Mouse (Mus musculus) gastrocnemius, postnatal 10 days (tissue): ENCODE results near the gene Lrch3. TPM values are rescaled to one million over a fixed set of nuclear protein-coding genes. Genes with fewer than 3 reads are reported as not detected.
"Not testable (repeated sequence)": the region's sequence is repeated elsewhere in the genome, so short reads cannot be mapped to it uniquely, and the experiment has no call there.

Experiments used
- DNase-seq: peaks from one replicate; pipeline ENCODE4 v3.0.0; 2021; ENCODE audit warnings: mixed read lengths
- long read RNA-seq, 2 experiments: library from polyadenylated mRNA; stranded (forward); transcript quantifications; one replicate each; pipeline ENCODE4 v2.0.0; 2021
- total RNA-seq, 2 experiments: library from RNA; stranded (reverse); gene quantifications; 2 replicates each; pipeline ENCODE4 v1.2.3; 2021

Lrch3 gene
- 10 to 100 TPM; 21.3 to 26.4 TPM for total RNA-seq
- long read RNA-seq, experiment 1, full-length matches to known transcripts: 19 of 28 reads
- long read RNA-seq, experiment 1, partial matches to known transcripts: 4 of 28 reads
- long read RNA-seq, experiment 1, other reads (novel, unspliced or antisense): 5 of 28 reads
- long read RNA-seq, experiment 2, full-length matches to known transcripts: 13 of 21 reads
- long read RNA-seq, experiment 2, partial matches to known transcripts: 2 of 21 reads
- long read RNA-seq, experiment 2, other reads (novel, unspliced or antisense): 6 of 21 reads

DNA sequence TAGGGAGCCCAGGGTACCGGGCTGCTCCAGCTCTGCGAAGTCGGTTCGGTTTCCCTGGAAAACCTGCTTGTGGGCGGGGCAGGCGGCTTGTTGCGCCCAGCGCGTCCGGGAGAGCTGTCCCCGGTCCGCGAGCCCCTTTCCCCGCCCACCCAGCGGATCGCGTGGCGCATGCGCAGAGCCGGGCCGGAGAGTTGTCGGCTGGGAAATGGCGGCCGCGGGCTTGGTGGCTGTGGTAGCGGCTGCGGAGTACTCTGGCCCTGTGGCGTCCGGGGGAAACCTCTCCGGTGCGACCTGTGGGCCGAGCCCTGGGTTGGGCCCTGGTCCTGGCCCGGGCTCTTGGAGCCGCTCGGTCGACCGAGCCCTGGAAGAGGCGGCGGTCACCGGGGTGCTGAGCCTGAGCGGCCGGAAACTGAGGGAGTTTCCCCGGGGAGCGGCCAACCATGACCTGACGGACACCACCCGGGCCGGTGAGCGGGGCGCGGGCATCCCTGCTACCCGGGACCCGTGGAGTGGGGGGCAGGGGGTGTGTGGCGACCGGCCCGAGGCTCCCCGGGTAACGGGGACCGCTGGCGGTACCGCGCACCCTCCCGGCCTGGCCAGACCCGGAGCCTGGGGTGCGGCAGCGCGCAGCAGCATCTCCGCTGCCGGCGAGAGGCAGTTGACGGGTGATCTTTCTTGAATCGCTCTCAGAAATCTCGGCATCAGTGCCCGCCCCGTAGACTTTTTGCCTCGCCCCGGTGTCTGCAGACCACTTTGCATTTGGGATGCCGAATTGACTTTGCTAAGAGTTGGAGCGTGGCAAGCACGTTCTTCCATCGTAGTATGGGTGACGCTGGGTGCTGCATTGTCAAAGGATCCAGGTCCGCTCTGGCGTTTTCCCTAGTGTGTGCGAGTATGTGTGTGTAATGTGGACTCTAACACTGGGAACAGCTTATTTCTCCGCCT is at the start of gene Lrch3:
Lrch3 (plus strand) TSS at position 164 of the 945 bp plus-strand sequence.
- DNase-seq: peak; percentile 98

DNA sequence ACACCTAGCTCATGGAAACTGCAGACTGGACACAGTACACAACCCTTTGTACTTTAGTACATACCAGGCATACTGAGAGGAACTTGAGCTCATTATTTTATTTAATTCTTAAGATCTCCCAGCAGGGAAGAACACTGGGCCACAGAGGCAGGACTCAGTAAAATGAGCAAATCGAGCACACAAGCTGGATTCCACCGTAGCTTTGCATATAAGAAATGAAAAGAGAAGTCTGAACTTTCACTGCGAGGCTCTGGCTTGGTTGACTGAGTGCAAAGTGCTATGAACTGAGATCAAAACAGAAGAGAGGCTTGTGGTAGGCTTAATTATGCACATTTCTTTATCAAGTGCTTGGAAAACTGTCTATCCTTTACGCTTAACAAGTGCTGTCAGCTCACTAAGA is 48.5 kb upstream of the Lrch3 start:
- DNase-seq: no peak

DNA sequence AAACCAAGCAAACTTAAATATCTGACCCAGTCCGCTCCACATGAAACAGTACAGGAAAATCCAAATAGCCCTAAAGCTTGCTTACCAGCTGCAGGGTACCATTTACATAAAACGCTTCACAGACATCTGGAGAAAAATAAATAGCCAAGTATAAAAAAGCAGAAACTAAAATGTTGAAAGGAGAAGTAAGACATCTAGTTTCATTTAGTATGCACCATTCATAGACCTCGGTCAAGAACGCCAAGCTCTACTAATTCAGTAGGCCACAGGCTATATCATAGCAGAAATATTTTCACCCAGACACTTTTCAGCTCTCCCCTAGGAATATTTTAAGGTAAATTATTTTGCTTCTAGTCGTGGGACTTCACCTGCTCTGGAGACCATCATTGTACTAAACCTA is 47.2 kb upstream of the Lrch3 start:
- DNase-seq: no peak

DNA sequence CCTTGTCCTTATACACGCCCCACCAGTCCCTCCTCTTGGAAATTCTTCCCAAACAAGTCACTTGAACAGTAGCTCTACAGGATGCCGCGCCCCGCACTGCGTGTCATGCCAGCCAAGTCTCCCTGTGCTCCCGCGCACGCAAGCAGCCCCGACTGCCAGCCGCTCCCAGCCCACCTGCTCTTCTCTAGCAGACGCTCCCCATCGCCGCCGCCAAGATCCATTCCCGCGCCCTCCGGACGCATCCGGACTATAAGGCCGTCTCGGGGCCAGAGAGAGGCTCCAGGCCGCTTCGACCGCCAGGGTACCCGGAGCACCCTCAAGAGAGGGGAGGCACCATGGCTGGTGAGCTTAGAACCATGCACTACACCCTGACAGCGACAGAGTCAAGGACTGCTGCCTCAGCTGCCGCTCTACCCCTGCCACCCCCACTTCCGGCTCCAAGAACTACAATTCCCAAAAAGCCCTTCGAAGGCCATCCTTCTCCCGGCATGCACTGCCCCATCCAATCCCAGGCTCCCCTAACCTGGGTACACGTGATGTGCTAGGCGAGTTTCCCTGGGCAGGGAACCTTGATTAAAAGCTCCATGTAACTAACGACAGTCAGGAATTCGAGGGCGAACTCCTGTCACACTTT is 45.9 kb upstream of the Lrch3 start:
- DNase-seq: peak; percentile 74

DNA sequence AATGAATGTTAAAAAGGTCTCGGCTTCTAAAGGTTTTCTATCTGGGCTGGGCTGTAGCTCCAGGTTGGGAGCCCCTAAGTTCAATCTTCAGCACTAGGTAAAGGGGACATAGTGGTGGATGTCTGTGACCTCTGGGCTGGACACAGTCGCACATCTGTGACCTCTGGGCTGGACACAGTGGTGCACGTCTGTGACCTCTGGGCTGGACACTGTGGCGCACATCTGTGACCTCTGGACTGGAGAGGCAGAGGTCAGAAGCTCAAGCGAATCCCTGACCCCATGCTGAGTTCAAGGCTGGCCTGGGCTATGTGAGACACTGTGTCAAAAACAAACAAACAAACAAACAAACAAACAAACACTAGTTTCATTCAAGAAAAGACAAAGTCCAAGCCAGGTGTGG is 43.7 kb upstream of the Lrch3 start:
- no peak for DNase-seq

DNA sequence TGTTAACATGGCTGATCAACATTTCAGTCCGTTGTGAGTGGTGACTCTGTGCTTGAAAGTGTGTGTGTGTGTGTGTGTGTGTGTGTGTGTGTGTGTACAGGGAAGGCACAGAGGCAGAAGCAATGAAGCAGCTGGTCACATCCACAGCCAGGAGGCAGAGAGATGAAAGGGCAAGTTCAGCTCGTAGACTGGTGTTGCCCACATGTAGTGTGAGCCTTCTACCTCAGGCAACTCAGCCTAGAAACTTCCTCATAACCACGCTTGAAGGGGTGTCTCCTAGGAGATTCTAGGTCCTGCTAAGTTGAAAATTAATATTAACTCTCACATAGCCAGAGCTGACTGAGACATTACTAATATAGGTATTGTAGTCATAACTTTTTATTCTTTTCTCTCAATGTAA is 40.5 kb upstream of the Lrch3 start:
- DNase-seq: no peak

DNA sequence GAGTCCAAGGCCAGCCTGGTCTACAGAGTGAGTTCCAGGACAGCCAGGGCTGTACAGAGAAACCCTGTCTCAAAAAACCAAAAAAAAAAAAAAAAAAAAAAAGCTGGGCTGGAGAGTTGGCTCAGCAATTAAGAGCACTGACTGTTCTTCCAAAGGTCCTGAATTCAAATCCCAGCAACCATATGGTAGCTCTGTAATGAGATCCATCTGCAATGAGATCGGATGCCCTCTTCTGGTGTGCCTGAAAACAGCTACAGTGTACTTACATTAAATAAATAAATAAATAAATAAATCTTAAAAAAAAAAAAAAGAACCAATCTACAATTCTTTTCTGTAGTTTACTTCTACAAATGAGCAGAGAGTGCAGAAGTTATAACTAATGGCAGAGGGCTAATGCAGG is 38.6 kb upstream of the Lrch3 start:
- not testable (repeated sequence) for DNase-seq

DNA sequence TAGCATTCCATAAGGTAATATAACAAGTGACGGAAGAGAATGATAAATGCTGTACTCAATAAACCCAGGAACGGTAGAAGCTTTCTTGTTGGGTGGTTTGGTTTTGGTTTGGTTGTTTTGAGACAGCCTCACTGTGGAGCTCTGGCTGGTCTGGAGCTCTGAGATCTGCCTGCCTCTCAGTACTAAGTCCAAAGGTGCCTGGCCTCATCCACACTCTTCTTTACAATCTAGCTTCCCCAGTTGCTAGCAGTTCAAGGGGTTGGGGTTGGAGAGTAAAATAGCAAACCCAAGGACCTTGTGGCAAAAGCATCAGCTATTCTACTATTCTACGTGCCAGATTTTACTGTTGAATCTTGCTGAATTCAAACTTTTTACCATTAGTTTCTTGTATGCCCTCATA is 38.1 kb upstream of the Lrch3 start:
- DNase-seq: no peak

DNA sequence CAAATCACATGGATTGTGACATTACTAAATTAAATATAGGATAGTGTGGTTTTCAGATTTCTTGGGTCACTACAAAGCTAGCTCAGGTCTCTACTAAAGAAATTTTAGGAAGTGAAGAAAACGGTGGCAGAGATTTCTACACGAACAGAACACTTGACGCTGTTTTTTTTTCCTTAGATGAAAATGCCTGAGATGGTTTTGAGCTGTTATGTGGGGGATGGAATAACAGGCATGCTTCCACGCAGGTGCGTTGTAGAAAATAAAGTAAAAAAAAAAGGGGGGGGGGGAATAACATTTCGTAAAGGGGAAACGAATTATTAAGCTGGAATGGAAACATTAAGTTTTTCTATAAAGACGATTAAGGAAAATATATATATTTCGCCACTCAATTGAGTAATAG is 37.1 kb upstream of the Lrch3 start:
- DNase-seq: no peak

DNA sequence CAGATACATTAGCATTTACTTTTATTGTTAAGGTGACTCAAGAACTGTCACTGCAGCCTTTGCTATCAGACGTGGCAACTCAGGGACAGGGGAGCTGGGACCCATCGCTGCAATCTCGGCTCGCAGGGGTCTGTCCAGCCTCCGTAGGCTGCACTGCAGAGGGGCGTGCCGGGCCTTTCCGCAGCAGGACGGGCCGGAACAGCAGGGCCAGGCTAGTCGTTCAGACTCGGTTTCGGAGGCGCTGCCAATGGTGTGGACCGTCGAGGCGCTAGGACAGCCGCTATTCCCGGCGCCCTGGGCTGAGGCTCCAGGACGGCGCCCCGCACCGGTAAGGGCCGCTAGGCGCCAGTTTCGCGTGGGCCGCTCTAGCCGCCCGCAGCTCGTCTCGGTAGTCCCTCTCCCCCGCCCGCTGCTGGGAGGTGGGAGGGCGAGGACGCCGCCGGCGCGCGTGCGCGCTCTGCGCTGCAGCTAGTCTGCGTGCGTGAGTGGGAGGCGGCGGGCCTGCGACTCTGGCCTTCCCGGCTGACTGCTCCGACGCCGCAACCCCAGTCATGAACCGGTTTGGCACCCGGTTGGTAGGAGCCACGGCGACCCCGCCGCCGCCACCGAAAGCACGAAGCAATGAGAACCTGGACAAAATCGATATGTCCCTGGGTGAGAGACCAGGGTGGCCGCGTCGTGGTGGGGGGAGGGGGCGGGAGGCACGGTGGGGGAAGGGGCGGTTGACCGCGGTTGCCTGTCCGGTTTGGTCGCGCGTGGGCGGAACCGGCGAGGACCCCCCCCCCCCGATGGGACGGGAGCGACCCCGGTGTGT is 36.4 kb upstream of the Lrch3 start, which contains the start of the genes Fyttd1 and Rubcn:
Fyttd1 (plus strand) TSS at position 158 of the 814 bp plus-strand sequence.
Rubcn (minus strand) TSS at position 424 of the 814 bp plus-strand sequence.
- peak; percentile 94 for DNase-seq

DNA sequence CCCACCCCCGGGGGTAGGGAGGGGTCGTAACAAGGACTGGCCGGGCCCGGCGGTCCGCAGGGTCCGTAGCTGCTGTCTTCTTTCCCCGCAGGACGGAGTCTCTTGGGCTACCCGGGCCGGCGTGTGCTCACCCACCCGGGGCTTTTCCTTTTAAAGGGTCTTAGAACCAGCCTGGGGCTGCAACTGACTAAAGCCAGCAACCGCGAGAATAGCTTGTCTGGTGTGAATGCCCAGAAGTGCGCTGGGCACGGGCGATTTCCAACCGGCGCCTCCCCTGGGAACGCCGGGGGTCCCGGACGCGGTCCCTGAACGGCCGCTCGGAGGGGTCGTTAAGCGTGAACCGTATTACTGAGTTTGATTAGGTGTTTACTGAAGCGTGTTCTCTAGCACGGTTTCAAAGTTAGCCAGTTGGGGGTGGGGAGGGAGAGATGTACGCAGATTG is 35.7 kb upstream of the Lrch3 start:
- DNase-seq: no peak

DNA sequence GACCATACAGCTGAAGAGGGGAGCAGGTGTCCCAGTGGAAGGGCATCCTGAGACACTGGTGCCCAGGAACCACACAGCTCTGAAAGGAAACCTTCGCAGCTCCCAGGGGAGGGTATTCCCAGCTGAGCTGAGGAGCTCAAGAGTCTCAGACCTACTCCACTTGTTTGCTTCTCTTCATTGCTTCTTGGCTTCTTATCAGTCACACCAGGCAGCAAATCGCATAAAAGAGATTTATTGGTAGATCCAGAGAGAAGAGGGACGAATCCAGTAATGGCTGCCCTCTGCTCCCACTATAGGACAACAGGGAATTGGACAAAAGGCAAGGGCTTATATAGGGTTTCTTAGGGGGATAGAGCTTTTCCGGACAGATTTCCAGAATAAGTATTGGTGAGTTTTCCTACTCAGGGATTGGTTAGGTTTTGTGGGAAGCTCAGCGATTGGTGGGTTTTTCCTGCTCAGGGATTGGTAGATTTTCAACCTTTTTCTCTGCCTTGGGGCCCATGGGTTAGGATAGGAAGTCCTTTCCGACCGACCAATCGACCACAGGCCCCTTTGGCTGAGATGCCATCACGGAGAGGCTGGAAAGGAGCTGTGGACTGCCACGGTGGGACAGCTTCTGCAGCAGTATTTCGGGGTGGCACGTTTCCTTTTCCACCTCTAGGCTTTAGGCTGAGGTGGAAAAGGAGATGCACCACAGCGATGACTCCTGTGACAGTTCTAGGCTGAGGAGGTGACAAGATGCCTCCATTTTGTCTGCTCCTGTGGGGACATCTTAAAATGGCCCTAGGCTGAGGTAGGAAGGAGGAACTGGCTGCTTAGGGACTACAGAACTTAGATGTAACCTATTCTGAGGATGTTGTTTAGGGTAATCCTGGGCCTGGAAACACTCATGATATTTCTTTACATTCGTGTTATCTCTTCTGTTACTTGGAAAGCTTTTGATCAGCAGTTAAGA is 34.7 kb upstream of the Lrch3 start:
- no peak for DNase-seq

DNA sequence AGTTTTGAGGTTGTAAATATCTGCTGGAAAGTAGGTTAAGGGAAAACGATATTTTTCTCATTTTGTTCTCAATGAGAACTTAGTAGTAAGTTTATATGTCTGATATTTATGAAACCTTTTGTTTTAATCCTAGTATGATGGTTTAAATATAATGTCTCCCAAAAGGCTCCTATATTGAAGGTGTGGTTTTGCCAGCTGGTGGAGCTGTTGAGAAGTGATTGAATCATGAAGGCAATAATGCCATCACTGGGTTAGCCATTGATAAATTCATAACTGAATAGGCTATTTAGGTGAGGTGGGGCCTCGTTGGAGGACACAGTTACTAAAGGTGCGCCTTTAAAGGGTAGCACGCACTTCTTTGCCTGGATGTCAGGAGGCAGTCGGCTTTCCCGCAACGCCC is 32.4 kb upstream of the Lrch3 start:
- no peak for DNase-seq

DNA sequence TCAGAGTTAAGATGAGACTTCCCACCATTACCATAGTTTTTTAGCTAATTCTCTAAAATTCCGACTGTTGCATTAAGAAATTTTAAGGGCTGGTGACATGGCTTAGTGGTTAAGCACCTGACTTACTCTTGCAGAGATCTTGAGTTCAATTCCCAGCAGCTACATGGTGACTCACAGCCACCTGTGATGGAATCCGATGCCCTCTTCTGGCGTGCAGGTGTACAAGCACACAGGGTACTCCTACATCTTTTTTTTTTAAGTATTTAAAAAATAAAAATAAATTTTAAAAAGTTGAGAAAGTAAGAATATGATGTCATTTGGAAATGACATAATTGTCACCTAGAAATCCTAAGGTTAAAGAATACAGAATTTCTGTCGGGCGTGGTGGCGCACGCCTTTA is 25.9 kb upstream of the Lrch3 start:
- DNase-seq: no peak

DNA sequence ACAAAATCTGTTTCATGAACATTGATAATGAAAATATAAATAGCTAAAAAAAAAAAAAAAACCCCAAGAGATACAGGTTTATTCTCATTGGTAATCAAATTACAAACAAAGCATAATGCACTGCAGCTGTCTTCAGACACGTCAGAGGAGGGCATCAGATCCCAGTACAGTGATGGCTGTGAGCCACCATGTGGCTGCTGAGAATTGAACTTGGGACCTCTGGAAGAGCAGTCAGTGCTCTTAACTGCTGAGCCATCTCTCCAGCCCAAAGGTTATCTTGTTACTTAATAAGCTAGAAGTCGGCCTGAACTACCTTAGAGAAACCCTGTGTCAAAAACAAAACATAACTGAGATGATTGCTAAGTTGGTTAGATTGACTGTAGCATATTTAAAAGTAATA is 24.0 kb upstream of the Lrch3 start:
- DNase-seq: no peak

DNA sequence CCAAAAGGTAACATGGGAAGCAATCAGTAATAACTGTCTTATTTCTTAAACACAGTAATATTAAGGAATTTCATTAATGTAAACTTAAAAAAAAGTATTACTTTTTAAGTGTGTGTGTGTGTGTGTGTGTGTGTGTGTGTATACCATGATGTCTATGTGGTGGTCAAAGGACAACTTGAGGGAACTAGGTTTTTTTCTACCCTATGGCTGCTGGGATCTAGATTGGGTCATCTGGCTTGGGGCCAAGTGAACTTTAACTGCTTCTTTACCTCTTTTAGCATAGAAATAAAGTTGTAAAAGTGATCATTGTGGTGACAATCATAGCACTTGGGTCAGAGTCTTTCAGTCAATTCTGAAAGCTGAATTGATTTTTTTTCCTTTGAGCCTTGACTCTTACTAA is 17.8 kb upstream of the Lrch3 start:
- no peak for DNase-seq

DNA sequence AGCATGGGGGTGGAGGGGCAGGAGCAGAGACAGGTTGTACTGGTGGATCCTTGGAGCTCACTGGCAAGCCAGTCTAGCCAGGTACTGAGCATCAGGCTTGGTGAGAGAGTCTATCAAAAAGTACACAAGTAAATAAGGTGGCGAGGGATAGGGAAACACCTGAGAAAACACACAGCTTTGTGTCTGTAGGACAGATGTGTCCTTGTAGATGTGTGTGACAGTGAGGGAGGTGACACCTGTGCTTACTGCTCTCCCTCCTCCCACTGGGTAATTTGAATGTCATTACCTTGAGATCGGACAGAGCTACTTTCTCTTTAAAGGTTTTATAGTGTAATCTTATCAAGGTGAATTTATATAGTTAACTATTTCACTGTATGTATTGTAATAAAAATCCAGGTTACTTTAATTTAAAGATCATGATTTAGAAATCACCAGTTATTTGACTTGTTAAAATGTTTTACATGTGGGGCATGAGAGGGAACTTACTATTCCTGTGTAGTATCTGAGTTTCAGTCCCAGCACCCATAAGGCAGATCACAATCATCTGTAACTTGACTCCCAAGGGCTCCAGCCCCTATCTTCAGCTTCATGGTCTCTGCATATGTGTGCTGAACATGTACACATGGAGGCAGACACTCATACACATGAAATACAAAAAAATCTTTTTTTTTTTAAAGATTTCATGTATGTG is 12.4 kb upstream of the Lrch3 start:
- no peak for DNase-seq

DNA sequence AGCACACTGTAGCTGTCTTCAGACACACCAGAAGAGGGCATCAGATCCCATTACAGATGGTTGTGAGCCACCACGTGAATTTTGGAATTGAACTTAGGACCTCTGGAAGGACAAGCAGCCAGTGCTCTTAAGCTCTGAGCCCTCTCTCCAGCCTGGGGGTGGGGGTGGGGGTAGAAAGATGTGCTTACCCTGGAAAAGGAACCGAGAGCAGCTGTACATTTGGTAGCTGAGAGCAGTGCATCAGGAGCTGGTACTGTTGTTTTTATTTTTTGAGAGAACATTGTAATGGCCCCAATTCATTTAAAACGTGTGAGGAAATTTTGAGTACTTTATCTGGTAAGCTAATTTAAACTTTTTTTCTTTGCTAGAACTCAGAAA is 11.9 kb upstream of the Lrch3 start:
- DNase-seq: no peak

DNA sequence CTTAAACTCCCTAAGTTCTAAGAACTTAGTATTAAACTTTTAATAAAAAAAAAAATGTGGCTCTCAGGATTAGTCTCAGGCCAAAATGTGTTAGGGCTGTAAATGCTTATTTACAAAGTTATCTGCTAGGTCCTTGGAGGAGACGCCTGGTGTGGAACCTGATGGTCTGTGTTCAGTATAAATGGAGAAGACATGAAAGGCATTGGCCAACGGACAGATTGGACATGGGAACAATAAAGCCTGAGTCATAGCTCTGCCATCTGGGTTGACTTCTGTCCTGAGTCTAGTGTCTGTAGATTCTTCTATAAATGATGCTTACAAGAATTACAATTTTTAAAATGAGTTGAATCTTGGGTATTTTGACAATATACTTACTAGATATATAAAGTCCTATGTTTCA is 7.7 kb upstream of the Lrch3 start:
- no peak for DNase-seq

DNA sequence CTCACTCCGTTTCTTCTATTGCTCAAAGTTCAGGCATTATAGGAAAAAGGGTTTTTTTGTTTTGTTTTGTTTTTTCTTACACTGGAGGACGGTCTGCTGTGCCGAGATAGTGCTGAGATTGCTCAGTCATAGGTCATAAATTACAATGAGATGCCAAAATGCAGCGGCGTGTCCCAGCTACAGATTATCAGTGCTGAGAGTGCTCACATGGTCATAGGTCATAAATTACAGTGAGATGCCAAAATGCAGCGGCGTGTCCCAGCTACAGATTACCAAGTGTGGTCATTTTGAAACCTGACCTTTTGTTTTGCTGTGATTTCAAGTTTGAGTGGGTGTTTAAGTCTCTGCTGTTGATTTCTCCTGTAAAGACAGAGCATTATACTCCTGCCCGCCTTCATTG is 7.2 kb upstream of the Lrch3 start:
- no peak for DNase-seq
